ENCODE assay signal across 15 mouse cellular contexts in the genomic region with DNA sequence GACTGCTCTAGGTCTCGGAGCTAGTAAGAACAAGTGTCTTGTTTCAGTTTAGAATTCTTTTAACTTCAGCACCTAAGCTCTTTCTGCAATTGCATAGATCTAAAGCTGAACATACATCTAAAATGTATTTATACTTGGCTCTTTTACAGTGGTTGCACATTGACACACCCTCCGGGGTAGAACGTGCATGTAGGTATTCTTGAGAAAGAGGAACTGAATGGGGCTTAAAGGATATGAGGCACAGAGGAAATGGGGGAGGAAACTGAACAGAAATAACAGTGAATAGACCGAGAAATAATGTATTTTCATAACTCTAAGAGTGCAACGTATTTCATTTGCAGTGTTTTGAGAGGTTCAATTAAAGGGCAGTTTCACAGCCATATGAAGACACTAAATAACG. TPM values are rescaled to one million over a fixed set of nuclear protein-coding genes. Genes with fewer than 3 reads are reported as not detected.
A peak's percentile ranks its signal among the peaks of the same experiment; 100 is the strongest.
DNase-seq lines count a peak whose midpoint lies in the region; ATAC-seq lines count a peak whose summit lies in the region.
"Had no signal": no experiment of that assay in that cellular context is flagged by ENCODE, and none has a peak within 500 bp of the region (broad histone marks: within the 10 kb centered on the region; RNA-seq: fewer than 3 reads in every experiment).

No protein-coding gene starts in this region.

- H3K36me3 ChIP-seq in heart, embryonic 16.5 days (ENCODE audit: control insufficient read depth, insufficient read depth), result no peaks in the 10 kb centered on the region
- H3K36me3 ChIP-seq in heart, embryonic 11.5 days (ENCODE audit: control insufficient read depth, insufficient read depth, low read length), result no peaks in the 10 kb centered on the region
- peaks cover 3% of the 10 kb centered on the region; the same call in 1 of the 2 replicates for H3K36me3 ChIP-seq in liver, embryonic 12.5 days
- H3K36me3 ChIP-seq: forebrain, embryonic 10.5 days; hindbrain, embryonic 15.5 days; midbrain, embryonic 15.5 days had no signal

- H3K9ac ChIP-seq in heart, embryonic 16.5 days (ENCODE audit: low read length), result no peak overlapping the region
- H3K9ac ChIP-seq in heart, embryonic 11.5 days (ENCODE audit: low read depth, low read length), result no peak overlapping the region
- H3K9ac ChIP-seq in liver, embryonic 12.5 days, result no peak overlapping the region
- H3K9ac ChIP-seq: hindbrain, embryonic 15.5 days; midbrain, embryonic 15.5 days had no signal

- ATAC-seq in heart, embryonic 16.5 days (replicated peaks; ENCODE audit: extremely low read depth, insufficient read depth, low FRiP score), result no peak
- no peak for ATAC-seq in heart, embryonic 11.5 days (replicated peaks; ENCODE audit: insufficient number of reproducible peaks, low FRiP score, low TSS enrichment)
- no peak for ATAC-seq in liver, embryonic 12.5 days
- ATAC-seq: midbrain, embryonic 15.5 days had no signal

- H3K9me3 ChIP-seq in heart, embryonic 16.5 days (replicated peaks; ENCODE audit: control insufficient read depth, low read length), result no peaks in the 10 kb centered on the region
- H3K9me3 ChIP-seq in heart, embryonic 11.5 days (replicated peaks; ENCODE audit: control insufficient read depth, low read length), result no peaks in the 10 kb centered on the region
- H3K9me3 ChIP-seq in liver, embryonic 12.5 days (replicated peaks), result no peaks in the 10 kb centered on the region
- H3K9me3 ChIP-seq: forebrain, embryonic 10.5 days; hindbrain, embryonic 15.5 days; midbrain, embryonic 15.5 days had no signal

- WGBS in heart, embryonic 16.5 days, result 67% methylated on average over 6 of the region's 6 CpGs
- 73% methylated on average over 6 of the region's 6 CpGs for WGBS in heart, embryonic 11.5 days (ENCODE audit: insufficient replicate concordance)
- 26% methylated on average over 6 of the region's 6 CpGs for WGBS in liver, embryonic 12.5 days (ENCODE audit: insufficient replicate concordance)

- H3K27ac ChIP-seq in heart, embryonic 16.5 days (ENCODE audit: low read length), result no peak overlapping the region
- H3K27ac ChIP-seq in heart, embryonic 11.5 days (ENCODE audit: low read depth, low read length), result no peak overlapping the region
- H3K27ac ChIP-seq in liver, embryonic 12.5 days, result no peak overlapping the region
- H3K27ac ChIP-seq: forebrain, embryonic 10.5 days; hindbrain, embryonic 15.5 days; midbrain, embryonic 15.5 days had no signal

- peak overlapping the region; percentile 28 for H3K4me2 ChIP-seq in heart, embryonic 16.5 days (ENCODE audit: low read depth, low read length)
- H3K4me2 ChIP-seq in heart, embryonic 11.5 days, result no peak overlapping the region
- H3K4me2 ChIP-seq in liver, embryonic 12.5 days, result peak overlapping the region; percentile 30
- H3K4me2 ChIP-seq: midbrain, embryonic 15.5 days had no signal

- DNase-seq in thymus, postnatal 0 days (ENCODE audit: low spot score), result peak; percentile 47
- no peak for DNase-seq in thymus, adult 18-20 months
- peak; percentile 21 for DNase-seq in thymus, postnatal 25 days
- DNase-seq in left cerebral cortex, adult 8-10 months (ENCODE audit: low spot score in 2 of 2), result no peak
- DNase-seq in left cerebral cortex, adult 9 months (ENCODE audit: low spot score in 2 of 2), result no peak
- DNase-seq: embryo, embryonic 11 days; gastrocnemius, postnatal 14 days; kidney, postnatal 4 days had no signal

- no peaks in the 10 kb centered on the region for H3K27me3 ChIP-seq in heart, embryonic 16.5 days (ENCODE audit: control insufficient read depth, insufficient read depth, low read length)
- no peaks in the 10 kb centered on the region for H3K27me3 ChIP-seq in heart, embryonic 11.5 days (ENCODE audit: control insufficient read depth, insufficient read depth, low read length)
- H3K27me3 ChIP-seq in liver, embryonic 12.5 days (replicated peaks), result no peaks in the 10 kb centered on the region
- H3K27me3 ChIP-seq: hindbrain, embryonic 15.5 days; midbrain, embryonic 15.5 days had no signal

- H3K4me1 ChIP-seq in heart, embryonic 16.5 days (ENCODE audit: control insufficient read depth, insufficient read depth, low read length), result peaks cover 21% of the 10 kb centered on the region
- H3K4me1 ChIP-seq in heart, embryonic 11.5 days (ENCODE audit: control insufficient read depth, insufficient read depth, low read length), result peaks cover 12% of the 10 kb centered on the region
- peaks cover 44% of the 10 kb centered on the region for H3K4me1 ChIP-seq in liver, embryonic 12.5 days

- no peak overlapping the region for H3K4me3 ChIP-seq in heart, embryonic 16.5 days (ENCODE audit: low read length)
- no peak overlapping the region for H3K4me3 ChIP-seq in heart, embryonic 11.5 days (ENCODE audit: low read depth, low read length)
- H3K4me3 ChIP-seq in liver, embryonic 12.5 days, result no peak overlapping the region
- H3K4me3 ChIP-seq: forebrain, embryonic 10.5 days; hindbrain, embryonic 15.5 days; midbrain, embryonic 15.5 days had no signal

RNA-seq across cellular contexts. Expression of a gene that starts 2.3 kb away (rescaled TPM):
- polyA plus RNA-seq in heart, embryonic 16.5 days (2015; fragmentation: Nextera tagmentation; extraction: Ambion mirVana), result not detected in 2 replicates
- not detected in 2 replicates for polyA plus RNA-seq in heart, embryonic 11.5 days (2014; fragmentation: Nextera tagmentation; extraction: Ambion mirVana)
- polyA plus RNA-seq in thymus, postnatal 0 days (2015; fragmentation: Nextera tagmentation; extraction: Ambion mirVana), result not detected in 2 replicates
- polyA plus RNA-seq in liver, embryonic 12.5 days (2016; fragmentation: Nextera tagmentation; extraction: Ambion mirVana), result not detected in 2 replicates
- total RNA-seq in left cerebral cortex, adult 8-10 months (2022), result not detected
- total RNA-seq: gastrocnemius, postnatal 14 days had no signal
- polyA plus RNA-seq: forebrain, embryonic 10.5 days; hindbrain, embryonic 15.5 days; limb, embryonic 14.5 days; midbrain, embryonic 15.5 days had no signal

RNA-seq across cellular contexts. Expression of a gene that starts 2.6 kb away (rescaled TPM):
- 32.1 and 33.2 TPM in 2 replicates for polyA plus RNA-seq in heart, embryonic 16.5 days (2015; fragmentation: Nextera tagmentation; extraction: Ambion mirVana)
- polyA plus RNA-seq in heart, embryonic 11.5 days (2014; fragmentation: Nextera tagmentation; extraction: Ambion mirVana), result 33.3 and 41.2 TPM in 2 replicates
- polyA plus RNA-seq in thymus, postnatal 0 days (2015; fragmentation: Nextera tagmentation; extraction: Ambion mirVana), result 47.9 and 53.0 TPM in 2 replicates
- polyA plus RNA-seq in liver, embryonic 12.5 days (2016; fragmentation: Nextera tagmentation; extraction: Ambion mirVana), result 34.3 and 35.4 TPM in 2 replicates
- total RNA-seq in left cerebral cortex, adult 8-10 months (2022), result 10 to 100 TPM; 65.5 to 75.0 (median 69.1) TPM

Comparison
In these comparisons a context has a peak if more than half of its experiments do, and no peak if none do; other contexts are left out.
1. DNase-seq: peak in thymus, postnatal 0 days (single experiment) and thymus, postnatal 25 days (single experiment); none in thymus, adult 18-20 months (0 of 2), left cerebral cortex, adult 8-10 months (0 of 2) and left cerebral cortex, adult 9 months (0 of 2).